Mouse (Mus musculus): ENCODE measurements around the gene Gm11116.
"Not testable (repeated sequence)": the region's sequence is repeated elsewhere in the genome, so short reads cannot be mapped to it uniquely, and the experiment has no call there.

Gene Gm11116

DNA sequence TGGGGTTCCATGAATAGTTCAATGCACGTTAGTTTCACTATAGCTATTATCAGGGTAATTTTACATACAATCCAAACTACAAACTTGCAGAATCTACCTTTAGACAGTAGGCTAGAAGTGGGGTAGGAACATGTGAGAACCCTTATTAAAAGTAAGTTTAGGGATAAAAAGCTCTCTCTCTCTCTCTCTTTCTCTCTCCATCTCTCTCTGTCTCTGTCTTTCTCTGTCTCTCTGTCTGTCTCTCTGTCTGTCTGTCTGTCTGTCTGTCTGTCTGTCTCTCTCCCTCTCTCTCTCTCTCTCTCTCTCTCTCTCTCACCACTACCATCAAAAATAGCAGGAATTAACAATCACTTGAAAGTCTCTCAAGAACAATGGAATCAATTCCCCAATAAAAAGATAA is at the start of gene Gm11116:
TSS of gene Gm11116 (minus strand) at position 101 of the 400 bp plus-strand sequence.
- DNase-seq = no peak

DNA sequence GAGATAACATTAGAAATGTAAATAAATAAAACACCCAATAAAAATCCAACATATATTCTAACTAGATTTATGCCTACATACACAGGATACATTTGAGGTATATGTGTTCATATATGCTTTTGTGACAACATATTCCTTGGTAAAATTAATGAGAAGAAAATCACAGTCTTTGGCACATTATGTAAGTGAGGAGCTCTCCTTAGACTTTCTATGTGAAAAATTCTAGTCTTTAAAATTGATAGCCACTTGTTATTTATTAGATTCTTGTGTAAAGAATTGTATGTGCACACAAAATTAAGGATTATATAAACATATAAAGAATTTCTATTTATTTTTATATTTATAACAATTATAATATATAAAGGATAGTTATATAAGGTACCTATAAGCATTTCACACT is 42.7 kb upstream of the Gm11116 start, which contains the start of gene Gm11115:
TSS of gene Gm11115 (minus strand) at position 101 of the 400 bp plus-strand sequence.
- DNase-seq = no peak

DNA sequence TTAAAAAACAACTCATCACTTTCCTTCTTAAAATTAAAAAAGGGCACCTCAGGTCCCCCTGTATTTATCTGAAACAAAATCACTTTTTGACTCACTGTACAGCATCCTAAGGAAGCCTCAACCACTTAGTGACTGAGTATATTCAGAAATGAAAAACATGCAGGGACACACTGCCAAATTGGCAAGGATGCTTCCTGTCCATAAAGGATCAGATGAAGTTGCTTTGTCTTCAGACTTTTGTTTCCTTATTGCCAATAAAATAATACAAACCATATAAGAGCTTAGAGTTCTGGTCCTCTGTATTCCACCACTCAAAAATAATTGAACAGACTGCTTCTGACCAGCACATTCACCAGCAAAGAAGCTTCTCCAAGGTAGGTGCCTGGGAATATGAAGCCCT is 25.1 kb downstream of the Gm11116 start, which contains the start of gene Smr2:
TSS of gene Smr2 (plus strand) at position 301 of the 400 bp plus-strand sequence.
- DNase-seq = not testable (repeated sequence)
